Mouse (Mus musculus): ENCODE measurements around the gene Noto. TPM values are rescaled to one million over a fixed set of nuclear protein-coding genes. Genes with fewer than 3 reads are reported as not detected.

The Noto gene
- polyA plus RNA-seq, 1 experiment: not detected

GRCm38 (mm10) chr6:85415829-85416228 is 7.9 kb upstream of the Noto start:
- Histone ChIP-seq H3K4me3 (ENCODE audit: insufficient read depth, low read length) (no peak overlapping the region), H3K4me1 (ENCODE audit: control insufficient read depth, insufficient read depth, low read length) (no peaks in the 10 kb centered on the region), H3K27ac (ENCODE audit: insufficient read depth, low read length) (no peak overlapping the region)
- TF ChIP-seq CTCF (IDR thresholded peaks at IDR 0.05; ENCODE audit: borderline replicate concordance, insufficient read depth, low read length) (no peak), POLR2A (IDR thresholded peaks at IDR 0.05; ENCODE audit: low read depth, low read length) (no peak)

- no peaks in the 10 kb centered on the region for H3K4me1 ChIP-seq (ENCODE audit: control insufficient read depth, insufficient read depth, low read length)
- H3K27ac ChIP-seq (ENCODE audit: insufficient read depth, low read length): no peak overlapping the region
- H3K4me3 ChIP-seq (ENCODE audit: insufficient read depth, low read length): no peak overlapping the region
- TF ChIP-seq CTCF (IDR thresholded peaks at IDR 0.05; ENCODE audit: borderline replicate concordance, insufficient read depth, low read length) (no peak), POLR2A (IDR thresholded peaks at IDR 0.05; ENCODE audit: low read depth, low read length) (no peak)
These were observed 4.5 kb upstream of the Noto start for GRCm38 (mm10) chr6:85419150-85419549.

- Histone ChIP-seq H3K4me3 (ENCODE audit: insufficient read depth, low read length) (peak overlapping the region; percentile 90), H3K27ac (ENCODE audit: insufficient read depth, low read length) (no peak overlapping the region), H3K4me1 (ENCODE audit: control insufficient read depth, insufficient read depth, low read length) (peaks cover 7% of the 10 kb centered on the region)
- TF ChIP-seq POLR2A (IDR thresholded peaks at IDR 0.05; ENCODE audit: low read depth, low read length) (no peak), CTCF (IDR thresholded peaks at IDR 0.05; ENCODE audit: borderline replicate concordance, insufficient read depth, low read length) (no peak)
These were observed 7.7 kb downstream of the Noto start for GRCm38 (mm10) chr6:85431274-85431841.

GRCm38 (mm10) chr6:85431842-85432431 is 8.3 kb downstream of the Noto start, which contains the start of gene Smyd5:
TSS of gene Smyd5 (plus strand) at chr6:85431989.
- TF ChIP-seq CTCF (IDR thresholded peaks at IDR 0.05; ENCODE audit: borderline replicate concordance, insufficient read depth, low read length) (no peak), POLR2A (IDR thresholded peaks at IDR 0.05; ENCODE audit: low read depth, low read length) (peak; percentile 72)
- peaks cover 9% of the 10 kb centered on the region for H3K4me1 ChIP-seq (ENCODE audit: control insufficient read depth, insufficient read depth, low read length)
- peak within 1 kb of the TSS; percentile 90 for H3K4me3 ChIP-seq (ENCODE audit: insufficient read depth, low read length)
- no peak within 1 kb of the TSS for H3K27ac ChIP-seq (ENCODE audit: insufficient read depth, low read length)

GRCm38 (mm10) chr6:85433865-85434264 is 10.2 kb downstream of the Noto start:
- TF ChIP-seq CTCF (IDR thresholded peaks at IDR 0.05; ENCODE audit: borderline replicate concordance, insufficient read depth, low read length): no peak
- TF ChIP-seq POLR2A (IDR thresholded peaks at IDR 0.05; ENCODE audit: low read depth, low read length): no peak
- Histone ChIP-seq H3K4me1 (ENCODE audit: control insufficient read depth, insufficient read depth, low read length) (peaks cover 13% of the 10 kb centered on the region), H3K27ac (ENCODE audit: insufficient read depth, low read length) (no peak overlapping the region), H3K4me3 (ENCODE audit: insufficient read depth, low read length) (no peak overlapping the region)

GRCm38 (mm10) chr6:85436204-85436603 is 12.5 kb downstream of the Noto start:
- TF ChIP-seq POLR2A (IDR thresholded peaks at IDR 0.05; ENCODE audit: low read depth, low read length) (no peak), CTCF (IDR thresholded peaks at IDR 0.05; ENCODE audit: borderline replicate concordance, insufficient read depth, low read length) (no peak)
- Histone ChIP-seq H3K4me3 (ENCODE audit: insufficient read depth, low read length) (no peak overlapping the region), H3K4me1 (ENCODE audit: control insufficient read depth, insufficient read depth, low read length) (peaks cover 13% of the 10 kb centered on the region), H3K27ac (ENCODE audit: insufficient read depth, low read length) (peak overlapping the region; percentile 86)

- TF ChIP-seq POLR2A (IDR thresholded peaks at IDR 0.05; ENCODE audit: low read depth, low read length) (no peak), CTCF (IDR thresholded peaks at IDR 0.05; ENCODE audit: borderline replicate concordance, insufficient read depth, low read length) (no peak)
- Histone ChIP-seq H3K4me3 (ENCODE audit: insufficient read depth, low read length) (no peak overlapping the region), H3K4me1 (ENCODE audit: control insufficient read depth, insufficient read depth, low read length) (peaks cover 13% of the 10 kb centered on the region), H3K27ac (ENCODE audit: insufficient read depth, low read length) (peak overlapping the region; percentile 86)
These were observed 12.9 kb downstream of the Noto start for GRCm38 (mm10) chr6:85436631-85437030.

- H3K4me3 ChIP-seq (ENCODE audit: insufficient read depth, low read length): no peak overlapping the region
- peaks cover 12% of the 10 kb centered on the region for H3K4me1 ChIP-seq (ENCODE audit: control insufficient read depth, insufficient read depth, low read length)
- no peak for TF ChIP-seq CTCF (IDR thresholded peaks at IDR 0.05; ENCODE audit: borderline replicate concordance, insufficient read depth, low read length)
- TF ChIP-seq POLR2A (IDR thresholded peaks at IDR 0.05; ENCODE audit: low read depth, low read length): no peak
- H3K27ac ChIP-seq (ENCODE audit: insufficient read depth, low read length): no peak overlapping the region
These were observed 17.5 kb downstream of the Noto start for GRCm38 (mm10) chr6:85441142-85441541.

- no peak for TF ChIP-seq POLR2A (IDR thresholded peaks at IDR 0.05; ENCODE audit: low read depth, low read length)
- no peak for TF ChIP-seq CTCF (IDR thresholded peaks at IDR 0.05; ENCODE audit: borderline replicate concordance, insufficient read depth, low read length)
- Histone ChIP-seq H3K4me1 (ENCODE audit: control insufficient read depth, insufficient read depth, low read length) (peaks cover 4% of the 10 kb centered on the region; the same call in 1 of the 2 replicates), H3K4me3 (ENCODE audit: insufficient read depth, low read length) (no peak overlapping the region), H3K27ac (ENCODE audit: insufficient read depth, low read length) (no peak overlapping the region)
These were observed 20.0 kb downstream of the Noto start for GRCm38 (mm10) chr6:85443488-85444233.
